Mouse (Mus musculus): ENCODE results near the gene Fam102b.

- TF ChIP-seq CTCF (IDR thresholded peaks at IDR 0.05; ENCODE audit: low read depth, low read length) (no peak), TAL1 (conservative IDR thresholded peaks at IDR 0.05; ENCODE audit: low read depth, low read length) (no peak), GATA1 (IDR thresholded peaks at IDR 0.05; ENCODE audit: borderline replicate concordance, low read length) (no peak), GATA2 (IDR thresholded peaks at IDR 0.05; ENCODE audit: borderline replicate concordance, low read depth, low read length) (no peak)
Measured at GRCm38 (mm10) chr3:109031626-109032025, 4.2 kb upstream of the Fam102b start.
